Mouse (Mus musculus) forebrain, postnatal 0 days (tissue): ENCODE data around the gene Cpeb2. TPM values are rescaled to one million over a fixed set of nuclear protein-coding genes. Genes with fewer than 3 reads are reported as not detected.

Source experiments
- ATAC-seq: fragments of 200-750 bp; cut with Nextera tagmentation; 2 replicates; pipeline ENCODE4 v1.8.0; 2017; ENCODE audit warnings: mild to moderate bottlenecking, moderate library complexity
- DNase-seq: peaks from one replicate; pipeline ENCODE4 v3.0.0-alpha.2; 2015
- H3K27ac ChIP-seq: fragments of 300-500 bp; sonication (generic); 2 replicates; pipeline ENCODE4 v1.5.1; 2014; ENCODE audit warnings: low read depth, mild to moderate bottlenecking, antibody characterized with exemption, low read length, moderate library complexity, mixed read lengths
- H3K27me3 ChIP-seq: fragments of 300-500 bp; sonication (generic); 2 replicates; pipeline ENCODE4 v1.6.1; 2014; ENCODE audit warnings: mild to moderate bottlenecking, low read length, mixed read lengths; ENCODE audit not compliant: insufficient read depth
- H3K36me3 ChIP-seq: fragments of 300-500 bp; sonication (generic); 2 replicates; pipeline ENCODE4 v1.6.1; 2014; ENCODE audit warnings: mild to moderate bottlenecking, moderate library complexity; ENCODE audit not compliant: insufficient read depth
- H3K4me1 ChIP-seq: fragments of 300-500 bp; sonication (generic); 2 replicates; pipeline ENCODE4 v1.6.1; 2014; ENCODE audit warnings: antibody characterized with exemption; ENCODE audit not compliant: insufficient read depth
- H3K4me2 ChIP-seq: fragments of 300-500 bp; sonication (generic); 2 replicates; pipeline ENCODE4 v1.6.1; 2014; ENCODE audit warnings: low read depth, mild to moderate bottlenecking, moderate library complexity
- H3K4me3 ChIP-seq: fragments of 300-500 bp; sonication (generic); 2 replicates; pipeline ENCODE4 v1.5.1; 2014; ENCODE audit warnings: low read depth, low read length, mixed read lengths
- H3K9ac ChIP-seq: fragments of 300-500 bp; sonication (generic); 2 replicates; pipeline ENCODE4 v1.6.1; 2014; ENCODE audit warnings: mild to moderate bottlenecking
- H3K9me3 ChIP-seq: fragments of 300-500 bp; sonication (generic); 2 replicates; pipeline ENCODE4 v1.6.1; 2016; ENCODE audit warnings: low read length
- CTCF ChIP-seq: sonication (generic); IDR thresholded peaks from 2 replicates; pipeline ENCODE4 v1.5.1; 2016; ENCODE audit warnings: antibody characterized with exemption, control low read depth, low read depth
- WGBS: fragments of 180-500 bp; shearing (Covaris S2); extraction: QIAGEN DNeasy Blood & Tissue Kit; methylation state at CpG from one replicate; pipeline ENCODE4 v1.1.7; 2014; 5-methylcytosine and 5-hydroxymethylcytosine counted together
- polyA plus RNA-seq: library from polyadenylated mRNA; unstranded; fragments of >200 nt; fragmentation: Nextera tagmentation; extraction: Ambion mirVana; gene quantifications from 2 replicates; pipeline ENCODE4 v1.2.1, GENCODE M21; 2015
- total RNA-seq: library from RNA; depleted of rRNA; stranded (reverse); fragments of >200 nt; gene quantifications from 2 replicates; pipeline ENCODE4 v1.2.3, GENCODE M21; 2014

Gene Cpeb2
- total and polyA plus RNA-seq, 2 experiments from 2014 or later = 8.5 to 27.8 TPM

- TF ChIP-seq CTCF = no peak
- H3K27me3 ChIP-seq = no peaks in the 10 kb centered on the region
- H3K4me1 ChIP-seq = no peaks in the 10 kb centered on the region
- H3K27ac ChIP-seq = no peak overlapping the region
- WGBS = 68% methylated on average over 10 of the region's 10 CpGs
- ATAC-seq = no peak
- H3K4me2 ChIP-seq = no peak overlapping the region
- no peak overlapping the region for H3K9ac ChIP-seq
- DNase-seq = no peak
- no peaks in the 10 kb centered on the region for H3K9me3 ChIP-seq
- no peaks in the 10 kb centered on the region for H3K36me3 ChIP-seq
- H3K4me3 ChIP-seq = no peak overlapping the region
Observed at GRCm38 (mm10) chr5:43217987-43218846, 14.8 kb upstream of the Cpeb2 start.

GRCm38 (mm10) chr5:43218847-43219132 is 14.2 kb upstream of the Cpeb2 start:
- Histone ChIP-seq H3K36me3 (no peaks in the 10 kb centered on the region), H3K27ac (no peak overlapping the region), H3K9ac (no peak overlapping the region), H3K27me3 (no peaks in the 10 kb centered on the region), H3K9me3 (no peaks in the 10 kb centered on the region), H3K4me3 (no peak overlapping the region), H3K4me1 (no peaks in the 10 kb centered on the region), H3K4me2 (no peak overlapping the region)
- 15% methylated on average over 1 of the region's 1 CpGs for WGBS
- ATAC-seq = no peak
- DNase-seq = no peak
- no peak for TF ChIP-seq CTCF

DNA sequence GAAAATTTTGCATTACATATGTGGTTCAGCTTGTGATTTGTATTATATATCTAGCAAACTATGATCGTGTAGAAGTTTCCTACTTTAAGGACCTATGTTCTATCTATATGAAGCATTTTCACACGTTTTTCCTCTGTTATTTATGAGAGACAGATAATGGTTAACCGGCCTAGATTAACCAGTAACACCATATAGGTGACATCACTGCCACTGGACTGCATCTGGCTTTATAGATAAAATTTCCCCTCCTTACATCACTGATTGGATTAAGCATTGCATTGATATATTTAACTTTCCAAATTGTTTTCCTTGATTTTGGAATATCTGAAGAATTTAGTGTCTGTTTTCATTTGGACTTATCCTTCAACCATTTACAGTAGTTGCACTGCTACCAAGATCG is 9.6 kb upstream of the Cpeb2 start:
- no peak for ATAC-seq
- H3K4me1 ChIP-seq = no peaks in the 10 kb centered on the region
- no peak overlapping the region for H3K27ac ChIP-seq
- H3K27me3 ChIP-seq = no peaks in the 10 kb centered on the region
- WGBS = 78% methylated on average over 4 of the region's 4 CpGs
- H3K36me3 ChIP-seq = no peaks in the 10 kb centered on the region
- no peaks in the 10 kb centered on the region for H3K9me3 ChIP-seq
- H3K4me2 ChIP-seq = no peak overlapping the region
- DNase-seq = no peak
- H3K4me3 ChIP-seq = no peak overlapping the region
- TF ChIP-seq CTCF = no peak
- H3K9ac ChIP-seq = no peak overlapping the region

DNA sequence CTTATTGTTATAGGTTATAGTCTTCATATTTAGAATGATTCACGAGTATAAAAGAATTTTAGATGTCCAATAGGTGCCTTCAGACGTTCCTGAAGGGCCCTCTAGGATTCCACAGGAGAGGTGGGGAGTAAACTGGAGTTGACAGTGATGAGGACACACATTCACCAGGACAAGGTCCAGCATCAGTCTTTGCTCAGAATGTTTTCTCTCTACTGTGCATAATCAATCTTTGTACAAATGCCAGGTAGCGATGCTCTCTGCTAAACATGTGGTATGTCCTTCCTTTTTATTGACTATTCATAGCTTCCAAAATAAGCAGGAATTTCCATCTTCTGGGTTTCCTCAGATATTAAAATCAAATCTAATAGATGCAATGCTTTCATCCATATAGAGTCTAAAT is 8.7 kb upstream of the Cpeb2 start:
- Histone ChIP-seq H3K9me3 (no peaks in the 10 kb centered on the region), H3K4me2 (no peak overlapping the region), H3K4me1 (no peaks in the 10 kb centered on the region), H3K27me3 (no peaks in the 10 kb centered on the region), H3K36me3 (no peaks in the 10 kb centered on the region), H3K27ac (no peak overlapping the region), H3K4me3 (no peak overlapping the region), H3K9ac (no peak overlapping the region)
- no peak for TF ChIP-seq CTCF
- ATAC-seq = no peak
- DNase-seq = no peak
- WGBS = 74% methylated on average over 3 of the region's 3 CpGs

- DNase-seq (no peak), ATAC-seq (no peak)
- H3K27ac ChIP-seq = no peak overlapping the region
Observed at GRCm38 (mm10) chr5:43226160-43226559, 6.8 kb upstream of the Cpeb2 start.

DNA sequence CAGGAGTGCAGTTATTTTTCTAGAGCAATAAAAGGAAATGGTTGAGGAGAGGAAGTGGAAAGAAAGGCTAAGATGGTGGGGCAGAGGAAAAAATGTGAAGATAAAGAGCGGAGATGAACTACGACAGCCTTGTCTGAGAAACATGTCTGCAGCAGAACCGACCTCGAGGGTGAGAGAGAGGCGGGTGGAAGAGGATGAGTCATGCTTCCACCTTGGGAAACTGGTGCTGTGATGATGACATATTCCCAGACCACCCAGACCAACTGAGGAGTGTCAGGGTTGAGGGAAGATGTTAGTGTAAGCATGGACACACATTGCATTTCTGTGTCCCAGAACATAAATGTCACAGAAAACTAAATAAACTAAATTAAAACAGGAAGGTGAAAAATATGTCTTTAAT is 5.4 kb upstream of the Cpeb2 start:
- no peak for DNase-seq
- no peak overlapping the region for H3K9ac ChIP-seq
- no peak overlapping the region for H3K4me3 ChIP-seq
- no peak overlapping the region for H3K27ac ChIP-seq
- 0 out of 2 replicates have a peak, but pooled peaks cover 3% of the 10 kb centered on the region for H3K4me1 ChIP-seq
- 84% methylated on average over 5 of the region's 5 CpGs for WGBS
- no peaks in the 10 kb centered on the region for H3K36me3 ChIP-seq
- no peak for ATAC-seq
- H3K4me2 ChIP-seq = no peak overlapping the region
- H3K9me3 ChIP-seq = no peaks in the 10 kb centered on the region
- TF ChIP-seq CTCF = no peak
- H3K27me3 ChIP-seq = peaks cover 4% of the 10 kb centered on the region; the same call in 1 of the 2 replicates

More at GRCm38 (mm10) chr5:43226160-43226559, 6.8 kb upstream of the Cpeb2 start:
- TF ChIP-seq CTCF = no peak
- H3K4me3 ChIP-seq = no peak overlapping the region
- peaks cover 4% of the 10 kb centered on the region; the same call in 1 of the 2 replicates for H3K27me3 ChIP-seq
- no peak overlapping the region for H3K9ac ChIP-seq
- no peaks in the 10 kb centered on the region for H3K36me3 ChIP-seq
- no peak overlapping the region for H3K4me2 ChIP-seq
- no peaks in the 10 kb centered on the region for H3K9me3 ChIP-seq
- no peaks in the 10 kb centered on the region for H3K4me1 ChIP-seq

DNA sequence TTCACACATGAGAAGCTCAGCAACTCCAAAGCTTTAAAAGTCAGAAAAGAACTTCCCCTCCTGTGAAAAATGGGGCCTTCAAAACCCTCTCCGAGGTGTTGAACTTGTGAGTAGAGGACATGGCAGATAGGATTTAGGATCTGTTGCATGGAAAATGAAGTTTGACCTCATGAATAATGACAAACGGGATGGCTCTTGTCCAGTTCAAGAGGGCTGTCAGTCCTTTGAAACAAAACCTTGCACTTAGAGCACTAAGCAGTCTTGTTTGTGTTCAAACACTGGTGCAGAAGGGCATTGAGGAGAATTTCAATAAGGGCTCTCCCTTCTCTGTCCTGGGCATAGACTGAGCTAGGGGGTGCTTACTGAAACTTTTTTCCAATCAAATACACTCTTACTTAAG is 1.9 kb upstream of the Cpeb2 start:
- 0 out of 2 replicates have a peak, but pooled peaks cover 3% of the 10 kb centered on the region for H3K4me1 ChIP-seq
- H3K9me3 ChIP-seq = no peaks in the 10 kb centered on the region
- no peak overlapping the region for H3K4me3 ChIP-seq
- H3K36me3 ChIP-seq = no peaks in the 10 kb centered on the region
- H3K27ac ChIP-seq = no peak overlapping the region
- H3K4me2 ChIP-seq = no peak overlapping the region
- ATAC-seq (no peak), DNase-seq (no peak)
- H3K9ac ChIP-seq = no peak overlapping the region
- H3K27me3 ChIP-seq = peaks cover 4% of the 10 kb centered on the region; the same call in 1 of the 2 replicates
- 53% methylated on average over 2 of the region's 2 CpGs for WGBS
- no peak for TF ChIP-seq CTCF
